Mouse (Mus musculus): ENCODE results near the gene Foxp1. TPM values are rescaled to one million over a fixed set of nuclear protein-coding genes. Genes with fewer than 3 reads are reported as not detected.

Gene Foxp1
- polyA plus RNA-seq, 1 experiment from 2014 or later: 77.4 TPM

DNA sequence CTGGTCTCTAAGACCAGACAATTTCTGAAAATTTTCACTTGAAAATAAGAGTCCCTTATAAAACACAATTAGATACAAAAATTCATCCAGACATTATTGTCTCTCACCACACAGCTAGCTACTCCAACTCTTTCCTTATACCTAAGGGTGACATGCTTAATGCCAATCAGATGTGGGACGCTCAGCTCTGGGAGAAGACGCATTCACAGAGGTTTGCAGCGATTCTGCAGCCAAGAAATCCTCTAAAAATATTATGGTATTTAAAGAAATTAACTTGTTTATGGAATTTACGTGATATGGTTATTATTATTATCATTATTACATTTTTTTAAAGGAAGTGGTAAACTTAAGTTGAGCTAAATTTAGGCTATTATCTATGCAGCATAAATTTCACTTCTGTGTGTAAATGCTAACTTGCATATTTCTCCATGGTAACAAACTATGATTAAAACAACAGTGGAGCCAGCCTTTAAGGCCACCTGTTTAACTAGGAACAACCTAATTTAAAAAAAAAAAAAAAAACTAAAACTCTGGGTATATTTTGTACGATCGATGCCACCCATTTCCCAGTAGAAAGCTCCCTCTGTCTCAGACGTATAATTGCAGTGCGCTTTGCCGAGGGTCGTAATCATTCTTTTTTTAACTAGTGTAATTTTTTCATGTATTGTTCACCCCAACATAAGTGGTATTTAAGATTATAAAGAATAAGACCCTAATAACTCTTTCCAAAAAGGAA, 182.4 kb downstream of the Foxp1 start:
- Histone ChIP-seq H3K9me3 (no peaks in the 10 kb centered on the region), H3K4me3 (replicated peaks) (no peak overlapping the region), H3K4me2 (no peak overlapping the region), H3K27ac (no peak overlapping the region), H3K36me3 (no peaks in the 10 kb centered on the region), H3K4me1 (replicated peaks) (peaks cover 28% of the 10 kb centered on the region), H3K9ac (replicated peaks) (no peak overlapping the region), H3K27me3 (peaks cover 18% of the 10 kb centered on the region)
- ATAC-seq (ENCODE audit: insufficient number of reproducible peaks, insufficient read depth, low FRiP score, low TSS enrichment, low read depth): no peak
- 76% methylated on average over 10 of the region's 10 CpGs for WGBS

- 44% methylated on average over 5 of the region's 5 CpGs for WGBS
- no peak overlapping the region for H3K27ac ChIP-seq
- H3K9ac ChIP-seq (replicated peaks): no peak overlapping the region
- peaks cover 22% of the 10 kb centered on the region for H3K27me3 ChIP-seq
- no peak overlapping the region for H3K4me3 ChIP-seq (replicated peaks)
- H3K9me3 ChIP-seq: no peaks in the 10 kb centered on the region
- no peak overlapping the region for H3K4me2 ChIP-seq
- H3K36me3 ChIP-seq: no peaks in the 10 kb centered on the region
- H3K4me1 ChIP-seq (replicated peaks): peaks cover 28% of the 10 kb centered on the region
- no peak for ATAC-seq (ENCODE audit: insufficient number of reproducible peaks, insufficient read depth, low FRiP score, low TSS enrichment, low read depth)
These were observed 183.2 kb downstream of the Foxp1 start for GRCm38 (mm10) chr6:99339343-99339620.

- no peak overlapping the region for H3K9ac ChIP-seq (replicated peaks)
- H3K4me1 ChIP-seq (replicated peaks): peaks cover 28% of the 10 kb centered on the region
- H3K4me2 ChIP-seq: no peak overlapping the region
- H3K9me3 ChIP-seq: no peaks in the 10 kb centered on the region
- no peak overlapping the region for H3K27ac ChIP-seq
- no peak for ATAC-seq (ENCODE audit: insufficient number of reproducible peaks, insufficient read depth, low FRiP score, low TSS enrichment, low read depth)
- 51% methylated on average over 9 of the region's 9 CpGs for WGBS
- H3K27me3 ChIP-seq: peaks cover 23% of the 10 kb centered on the region
- no peak overlapping the region for H3K4me3 ChIP-seq (replicated peaks)
- H3K36me3 ChIP-seq: no peaks in the 10 kb centered on the region
These were observed 183.8 kb downstream of the Foxp1 start for GRCm38 (mm10) chr6:99338593-99339342.

DNA sequence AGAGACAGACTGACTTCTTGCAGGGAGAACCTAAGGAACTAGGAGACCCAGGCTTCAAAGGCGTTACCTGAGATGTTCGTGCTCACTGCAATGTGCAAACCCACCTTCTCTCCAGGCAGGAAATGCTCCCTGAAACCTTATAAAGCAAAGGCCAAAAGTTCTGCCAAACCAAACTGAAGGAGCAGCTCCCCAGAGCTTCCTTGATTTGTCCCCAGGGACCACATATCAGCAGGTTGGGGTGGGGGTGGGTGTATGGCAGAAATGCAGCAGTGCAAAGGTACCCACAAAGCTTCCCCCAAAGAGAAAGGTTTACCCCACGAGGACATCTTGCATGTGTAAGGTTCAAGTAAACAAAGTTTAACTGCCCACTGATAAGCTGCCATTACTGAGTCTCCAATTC, 184.3 kb downstream of the Foxp1 start:
- Histone ChIP-seq H3K9ac (replicated peaks) (no peak overlapping the region), H3K36me3 (no peaks in the 10 kb centered on the region), H3K27ac (no peak overlapping the region), H3K4me1 (replicated peaks) (peaks cover 28% of the 10 kb centered on the region), H3K27me3 (peaks cover 26% of the 10 kb centered on the region), H3K4me3 (replicated peaks) (no peak overlapping the region), H3K9me3 (no peaks in the 10 kb centered on the region), H3K4me2 (no peak overlapping the region)
- 33% methylated on average over 3 of the region's 3 CpGs for WGBS
- ATAC-seq (ENCODE audit: insufficient number of reproducible peaks, insufficient read depth, low FRiP score, low TSS enrichment, low read depth): no peak

DNA sequence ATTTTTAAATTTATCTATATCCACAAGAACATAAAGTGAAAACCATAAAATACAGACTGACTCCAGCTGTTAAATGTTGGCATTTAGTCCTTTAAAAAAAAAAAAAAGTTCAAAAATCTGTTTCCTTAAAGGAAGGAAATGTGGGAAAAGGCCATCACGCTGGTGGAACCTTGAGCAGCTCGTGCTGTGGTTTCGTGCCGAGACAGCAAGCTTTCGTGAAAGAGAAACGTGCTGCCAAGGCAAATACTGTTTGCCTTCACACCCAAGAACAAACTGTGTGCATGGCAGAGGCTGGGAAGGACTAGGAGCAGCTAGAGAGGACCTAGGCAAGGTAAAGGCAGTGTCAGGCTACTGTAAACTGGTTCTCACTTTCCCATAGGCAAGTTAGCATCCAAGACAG, 184.9 kb downstream of the Foxp1 start:
- 41% methylated on average over 6 of the region's 6 CpGs for WGBS
- ATAC-seq (ENCODE audit: insufficient number of reproducible peaks, insufficient read depth, low FRiP score, low TSS enrichment, low read depth): no peak
- Histone ChIP-seq H3K4me2 (no peak overlapping the region), H3K9ac (replicated peaks) (no peak overlapping the region), H3K4me3 (replicated peaks) (no peak overlapping the region), H3K27me3 (peaks cover 26% of the 10 kb centered on the region), H3K4me1 (replicated peaks) (peaks cover 28% of the 10 kb centered on the region), H3K36me3 (no peaks in the 10 kb centered on the region), H3K9me3 (no peaks in the 10 kb centered on the region), H3K27ac (0 out of 2 replicates have a peak overlapping the region, but pooled peaks have one; percentile 20)

GRCm38 (mm10) chr6:99336191-99336590, 186.3 kb downstream of the Foxp1 start:
- H3K27me3 ChIP-seq: peaks cover 26% of the 10 kb centered on the region
- no peak overlapping the region for H3K27ac ChIP-seq
- no peaks in the 10 kb centered on the region for H3K36me3 ChIP-seq
- WGBS: 21% methylated on average over 5 of the region's 5 CpGs
- no peaks in the 10 kb centered on the region for H3K9me3 ChIP-seq
- no peak overlapping the region for H3K9ac ChIP-seq (replicated peaks)
- peaks cover 28% of the 10 kb centered on the region for H3K4me1 ChIP-seq (replicated peaks)
- H3K4me3 ChIP-seq (replicated peaks): no peak overlapping the region
- H3K4me2 ChIP-seq: no peak overlapping the region
- ATAC-seq (ENCODE audit: insufficient number of reproducible peaks, insufficient read depth, low FRiP score, low TSS enrichment, low read depth): no peak

GRCm38 (mm10) chr6:99335174-99335830, 187.2 kb downstream of the Foxp1 start:
- no peaks in the 10 kb centered on the region for H3K9me3 ChIP-seq
- H3K4me1 ChIP-seq (replicated peaks): peaks cover 28% of the 10 kb centered on the region
- no peaks in the 10 kb centered on the region for H3K36me3 ChIP-seq
- peaks cover 26% of the 10 kb centered on the region for H3K27me3 ChIP-seq
- H3K9ac ChIP-seq (replicated peaks): no peak overlapping the region
- no peak for ATAC-seq (ENCODE audit: insufficient number of reproducible peaks, insufficient read depth, low FRiP score, low TSS enrichment, low read depth)
- WGBS: 60% methylated on average over 13 of the region's 13 CpGs
- H3K27ac ChIP-seq: no peak overlapping the region
- no peak overlapping the region for H3K4me3 ChIP-seq (replicated peaks)
- H3K4me2 ChIP-seq: no peak overlapping the region

GRCm38 (mm10) chr6:99334255-99334654, 188.3 kb downstream of the Foxp1 start:
- WGBS: 91% methylated on average over 3 of the region's 3 CpGs
- no peaks in the 10 kb centered on the region for H3K9me3 ChIP-seq
- no peak overlapping the region for H3K4me2 ChIP-seq
- H3K9ac ChIP-seq (replicated peaks): no peak overlapping the region
- no peaks in the 10 kb centered on the region for H3K36me3 ChIP-seq
- ATAC-seq (ENCODE audit: insufficient number of reproducible peaks, insufficient read depth, low FRiP score, low TSS enrichment, low read depth): no peak
- H3K27ac ChIP-seq: no peak overlapping the region
- peaks cover 27% of the 10 kb centered on the region for H3K4me1 ChIP-seq (replicated peaks)
- no peak overlapping the region for H3K4me3 ChIP-seq (replicated peaks)
- H3K27me3 ChIP-seq: peaks cover 25% of the 10 kb centered on the region

DNA sequence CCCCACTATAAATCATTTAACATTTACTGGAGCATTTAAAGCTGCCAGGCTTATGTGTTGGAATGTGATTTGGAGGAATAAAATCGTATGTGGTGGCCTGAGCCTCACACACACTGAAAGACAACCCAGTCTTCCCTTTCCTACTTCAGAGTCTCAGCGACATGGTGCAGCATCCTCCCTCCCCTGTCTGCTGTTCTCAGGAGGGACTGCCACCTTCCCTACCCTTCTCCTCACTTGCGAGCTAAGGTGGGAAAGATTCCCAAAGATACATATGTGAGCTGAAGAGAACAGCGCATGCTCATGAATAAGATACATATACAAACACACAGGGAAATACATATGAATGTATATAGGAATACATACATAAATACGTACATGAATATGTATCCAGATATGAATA, 189.4 kb downstream of the Foxp1 start:
- WGBS: 76% methylated on average over 5 of the region's 5 CpGs
- Histone ChIP-seq H3K27ac (no peak overlapping the region), H3K4me3 (replicated peaks) (no peak overlapping the region), H3K9me3 (no peaks in the 10 kb centered on the region), H3K36me3 (no peaks in the 10 kb centered on the region), H3K27me3 (peaks cover 17% of the 10 kb centered on the region), H3K9ac (replicated peaks) (no peak overlapping the region), H3K4me2 (no peak overlapping the region), H3K4me1 (replicated peaks) (peaks cover 28% of the 10 kb centered on the region)
- no peak for ATAC-seq (ENCODE audit: insufficient number of reproducible peaks, insufficient read depth, low FRiP score, low TSS enrichment, low read depth)

GRCm38 (mm10) chr6:99330169-99330568, 192.4 kb downstream of the Foxp1 start:
- 87% methylated on average over 4 of the region's 4 CpGs for whole genome bisulfite sequencing
- Histone ChIP-seq H3K4me2 (no peak overlapping the region), H3K4me3 (replicated peaks) (no peak overlapping the region)

DNA sequence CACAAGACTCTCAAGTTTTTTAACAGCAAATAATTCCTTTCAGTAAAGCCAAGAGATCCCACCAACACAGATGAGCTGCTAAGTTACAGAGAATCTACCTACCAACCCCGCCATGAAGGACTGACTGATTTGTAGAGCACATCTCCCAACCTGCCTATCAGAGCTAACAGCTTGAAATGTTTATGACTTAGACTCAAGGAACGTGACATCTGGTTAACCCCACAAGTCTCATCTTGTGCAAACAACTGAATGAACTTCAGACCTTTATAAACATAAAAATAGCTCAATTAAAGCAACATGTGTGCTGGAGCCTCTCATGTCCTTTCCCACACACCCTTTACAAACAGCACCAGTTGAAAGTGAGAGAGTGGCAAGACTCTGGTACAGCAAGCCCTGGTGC, 193.9 kb downstream of the Foxp1 start:
- Histone ChIP-seq H3K27me3 (peaks cover 4% of the 10 kb centered on the region), H3K9me3 (no peaks in the 10 kb centered on the region), H3K4me1 (replicated peaks) (peaks cover 13% of the 10 kb centered on the region), H3K36me3 (no peaks in the 10 kb centered on the region), H3K4me3 (replicated peaks) (no peak overlapping the region), H3K27ac (no peak overlapping the region), H3K9ac (replicated peaks) (no peak overlapping the region), H3K4me2 (no peak overlapping the region)
- ATAC-seq (ENCODE audit: insufficient number of reproducible peaks, insufficient read depth, low FRiP score, low TSS enrichment, low read depth): no peak; the same call in 1 of the 2 replicates
- 11% methylated on average over 2 of the region's 2 CpGs for WGBS

More at GRCm38 (mm10) chr6:99330169-99330568, 192.4 kb downstream of the Foxp1 start:
- Histone ChIP-seq H3K9me3 (no peaks in the 10 kb centered on the region), H3K27ac (no peak overlapping the region), H3K36me3 (no peaks in the 10 kb centered on the region), H3K9ac (replicated peaks) (no peak overlapping the region), H3K27me3 (peaks cover 11% of the 10 kb centered on the region), H3K4me1 (replicated peaks) (peaks cover 10% of the 10 kb centered on the region)
- no peak for ATAC-seq (ENCODE audit: insufficient number of reproducible peaks, insufficient read depth, low FRiP score, low TSS enrichment, low read depth)

All from limb, embryonic 12.5 days (tissue).